Mouse (Mus musculus) embryonic facial prominence, embryonic 13.5 days (tissue): ENCODE results near the gene Borcs6. TPM values are rescaled to one million over a fixed set of nuclear protein-coding genes. Genes with fewer than 3 reads are reported as not detected.

Source experiments
- ATAC-seq: fragments of 200-750 bp; cut with Nextera tagmentation; 2 replicates; pipeline ENCODE4 v1.8.0; 2017; ENCODE audit warnings: low read depth; ENCODE audit not compliant: insufficient number of reproducible peaks, insufficient read depth, low FRiP score, low TSS enrichment
- H3K27ac ChIP-seq: fragments of 300-500 bp; sonication (generic); 2 replicates; pipeline ENCODE4 v1.5.1; 2015; ENCODE audit warnings: moderate library complexity, mild to moderate bottlenecking, inconsistent platforms
- H3K27me3 ChIP-seq: fragments of 300-500 bp; sonication (generic); 2 replicates; pipeline ENCODE4 v1.6.1; 2015; ENCODE audit warnings: mild to moderate bottlenecking, inconsistent platforms
- H3K36me3 ChIP-seq: fragments of 300-500 bp; sonication (generic); 2 replicates; pipeline ENCODE4 v1.6.1; 2015; ENCODE audit warnings: mild to moderate bottlenecking, inconsistent platforms
- H3K4me1 ChIP-seq: fragments of 300-500 bp; sonication (generic); 2 replicates; pipeline ENCODE4 v1.6.1; 2015; ENCODE audit warnings: inconsistent platforms
- H3K4me2 ChIP-seq: fragments of 300-500 bp; sonication (generic); 2 replicates; pipeline ENCODE4 v1.6.1; 2015; ENCODE audit warnings: moderate library complexity, mild to moderate bottlenecking, inconsistent platforms
- H3K4me3 ChIP-seq: fragments of 300-500 bp; sonication (generic); 2 replicates; pipeline ENCODE4 v1.5.1; 2015; ENCODE audit warnings: mild to moderate bottlenecking, inconsistent platforms
- H3K9ac ChIP-seq: fragments of 300-500 bp; sonication (generic); 2 replicates; pipeline ENCODE4 v1.6.1; 2015; ENCODE audit warnings: mild to moderate bottlenecking, inconsistent platforms
- H3K9me3 ChIP-seq: fragments of 300-500 bp; sonication (generic); 2 replicates; pipeline ENCODE4 v1.6.1; 2016; ENCODE audit warnings: inconsistent platforms
- WGBS: fragments of 180-500 bp; shearing (Covaris S2); methylation state at CpG from one replicate; pipeline ENCODE4 v1.1.7; 2015; ENCODE audit warnings: mixed read lengths; 5-methylcytosine and 5-hydroxymethylcytosine counted together
- polyA plus RNA-seq: library from polyadenylated mRNA; unstranded; fragments of >200 nt; fragmentation: Nextera tagmentation; extraction: Ambion mirVana; gene quantifications from 2 replicates; pipeline ENCODE4 v1.2.1, GENCODE M21; 2015

Gene Borcs6
- polyA plus RNA-seq, 1 experiment from 2014 or later = 10.3 TPM

GRCm38 (mm10) chr11:69064259-69065133 is 5.0 kb downstream of the Borcs6 start:
- Histone ChIP-seq H3K27ac (peak overlapping the region; percentile 88), H3K27me3 (no peaks in the 10 kb centered on the region), H3K4me1 (peaks cover 42% of the 10 kb centered on the region), H3K9me3 (no peaks in the 10 kb centered on the region), H3K4me3 (peak overlapping the region; percentile 78), H3K4me2 (peak overlapping the region; percentile 84), H3K9ac (peak overlapping the region; percentile 77), H3K36me3 (no peaks in the 10 kb centered on the region)
- 43% methylated on average over 9 of the region's 9 CpGs for WGBS
- no peak for ATAC-seq

DNA sequence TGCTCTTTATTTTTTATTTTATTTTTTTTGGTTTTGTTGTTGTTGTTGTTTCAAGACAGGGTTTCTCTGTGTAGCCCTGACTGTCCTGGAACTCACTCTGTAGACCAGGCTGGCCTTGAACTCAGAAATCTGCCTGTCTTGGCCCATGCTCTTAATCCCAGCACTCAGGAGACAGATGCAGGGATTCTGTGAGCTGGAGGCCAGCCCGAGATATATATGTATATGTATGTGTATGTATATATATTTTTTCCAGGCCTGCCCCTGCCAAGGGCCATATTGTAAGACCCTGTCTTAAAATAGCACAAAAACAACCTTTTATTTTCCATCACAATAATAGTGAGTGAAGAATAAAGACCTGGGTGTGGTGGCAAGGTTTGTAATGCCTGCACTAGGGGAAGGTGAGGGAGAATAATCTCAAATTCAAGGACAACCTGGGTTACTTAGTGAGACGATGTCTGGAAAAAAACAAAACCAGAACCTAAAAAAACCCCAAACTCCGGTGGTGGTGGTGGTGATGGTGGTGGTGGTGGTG is 5.9 kb downstream of the Borcs6 start:
- H3K27me3 ChIP-seq = no peaks in the 10 kb centered on the region
- no peak for ATAC-seq
- H3K9ac ChIP-seq = no peak overlapping the region
- 61% methylated on average over 3 of the region's 3 CpGs for WGBS
- H3K36me3 ChIP-seq = no peaks in the 10 kb centered on the region
- peaks cover 43% of the 10 kb centered on the region for H3K4me1 ChIP-seq
- H3K4me3 ChIP-seq = 0 out of 2 replicates have a peak overlapping the region, but pooled peaks have one; percentile 44
- H3K9me3 ChIP-seq = no peaks in the 10 kb centered on the region
- no peak overlapping the region for H3K27ac ChIP-seq
- peak overlapping the region; percentile 89 for H3K4me2 ChIP-seq

GRCm38 (mm10) chr11:69066163-69066861 is 6.8 kb downstream of the Borcs6 start:
- H3K4me1 ChIP-seq = peaks cover 38% of the 10 kb centered on the region

DNA sequence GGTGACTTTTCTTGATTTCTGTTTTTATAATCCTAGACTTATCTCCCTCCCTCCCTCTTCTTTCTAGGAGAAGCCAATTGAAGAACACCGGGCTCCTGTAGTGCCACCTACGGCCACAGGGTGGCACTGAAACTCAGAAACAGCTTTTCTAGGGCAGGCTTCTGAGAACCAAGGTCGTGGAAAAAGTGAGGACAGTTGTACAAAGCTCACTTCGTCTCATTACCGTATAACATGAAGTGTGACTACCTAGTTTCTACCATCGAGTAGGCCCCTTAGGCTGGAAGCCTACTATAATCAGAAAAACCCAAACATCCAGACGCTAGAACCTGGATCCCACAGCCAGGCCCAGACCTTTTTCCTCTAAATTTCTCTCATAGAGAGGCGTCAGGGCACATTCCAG is 7.4 kb downstream of the Borcs6 start:
- H3K4me2 ChIP-seq = peak overlapping the region; percentile 89
- H3K9me3 ChIP-seq = no peaks in the 10 kb centered on the region
- WGBS = 7% methylated on average over 8 of the region's 8 CpGs
- no peak for ATAC-seq
- peak overlapping the region; percentile 44 for H3K4me3 ChIP-seq
- peaks cover 40% of the 10 kb centered on the region for H3K4me1 ChIP-seq
- H3K27ac ChIP-seq = no peak overlapping the region
- peak overlapping the region; percentile 68 for H3K9ac ChIP-seq
- no peaks in the 10 kb centered on the region for H3K27me3 ChIP-seq
- no peaks in the 10 kb centered on the region for H3K36me3 ChIP-seq

More at GRCm38 (mm10) chr11:69066163-69066861, 6.8 kb downstream of the Borcs6 start:
- Histone ChIP-seq H3K27me3 (no peaks in the 10 kb centered on the region), H3K9ac (peak overlapping the region; percentile 68), H3K4me2 (peak overlapping the region; percentile 89), H3K9me3 (no peaks in the 10 kb centered on the region), H3K27ac (no peak overlapping the region), H3K36me3 (no peaks in the 10 kb centered on the region), H3K4me3 (peak overlapping the region; percentile 44)
- no peak for ATAC-seq
- 2% methylated on average over 29 of the region's 29 CpGs for WGBS

- no peak for ATAC-seq
- 55% methylated on average over 6 of the region's 6 CpGs for WGBS
- no peaks in the 10 kb centered on the region for H3K9me3 ChIP-seq
- H3K4me1 ChIP-seq = peaks cover 46% of the 10 kb centered on the region
- H3K36me3 ChIP-seq = no peaks in the 10 kb centered on the region
- no peak overlapping the region for H3K27ac ChIP-seq
- no peak overlapping the region for H3K9ac ChIP-seq
- no peaks in the 10 kb centered on the region for H3K27me3 ChIP-seq
- no peak overlapping the region for H3K4me3 ChIP-seq
- no peak overlapping the region for H3K4me2 ChIP-seq
Observed at GRCm38 (mm10) chr11:69067601-69068000, 8.1 kb downstream of the Borcs6 start.

- no peak for ATAC-seq
- Histone ChIP-seq H3K9ac (peak overlapping the region; percentile 85), H3K4me2 (peak overlapping the region; percentile 81), H3K36me3 (no peaks in the 10 kb centered on the region), H3K4me1 (peaks cover 45% of the 10 kb centered on the region), H3K9me3 (no peaks in the 10 kb centered on the region), H3K4me3 (peak overlapping the region; percentile 64), H3K27me3 (no peaks in the 10 kb centered on the region), H3K27ac (peak overlapping the region; percentile 97)
- under 1% methylated on average over 13 of the region's 13 CpGs for WGBS
Observed at GRCm38 (mm10) chr11:69070093-69070492, 10.6 kb downstream of the Borcs6 start.

GRCm38 (mm10) chr11:69070590-69071222 is 11.2 kb downstream of the Borcs6 start, which contains the start of gene Tmem107:
Gene Tmem107 (plus strand): TSS chr11:69070806.
- no peaks in the 10 kb centered on the region for H3K36me3 ChIP-seq
- ATAC-seq = peak; percentile 91
- H3K4me2 ChIP-seq = peak within 1 kb of the TSS; percentile 81
- H3K27ac ChIP-seq = peak within 1 kb of the TSS; percentile 97
- H3K27me3 ChIP-seq = no peaks in the 10 kb centered on the region
- H3K9ac ChIP-seq = peak within 1 kb of the TSS; percentile 85
- H3K4me1 ChIP-seq = peaks cover 45% of the 10 kb centered on the region
- H3K9me3 ChIP-seq = no peaks in the 10 kb centered on the region
- under 1% methylated on average over 47 of the region's 47 CpGs for WGBS
- peak within 1 kb of the TSS; percentile 64 for H3K4me3 ChIP-seq

DNA sequence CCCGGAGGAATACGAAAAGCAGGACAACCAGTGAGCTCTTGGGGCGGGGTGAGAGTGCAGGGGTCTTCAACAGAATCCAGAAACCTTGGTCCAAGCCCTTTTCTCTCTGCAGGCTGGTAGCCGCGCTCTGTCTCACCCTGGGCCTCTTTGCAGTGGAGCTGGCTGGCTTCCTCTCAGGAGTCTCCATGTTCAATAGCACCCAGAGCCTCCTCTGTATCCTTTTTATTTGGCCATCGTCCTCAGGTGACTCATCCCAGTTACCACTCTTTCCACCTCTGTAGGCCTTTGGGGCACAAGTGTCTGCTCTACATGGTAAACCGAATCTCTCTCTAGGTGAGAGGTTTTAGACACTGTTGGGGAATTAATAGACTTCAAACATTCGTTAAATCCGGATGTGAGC is 11.7 kb downstream of the Borcs6 start:
- ATAC-seq = no peak
- H3K4me2 ChIP-seq = peak overlapping the region; percentile 81
- H3K4me3 ChIP-seq = peak overlapping the region; percentile 64
- no peaks in the 10 kb centered on the region for H3K27me3 ChIP-seq
- no peaks in the 10 kb centered on the region for H3K36me3 ChIP-seq
- WGBS = 23% methylated on average over 9 of the region's 9 CpGs
- peak overlapping the region; percentile 97 for H3K27ac ChIP-seq
- peaks cover 40% of the 10 kb centered on the region for H3K4me1 ChIP-seq
- no peaks in the 10 kb centered on the region for H3K9me3 ChIP-seq
- peak overlapping the region; percentile 85 for H3K9ac ChIP-seq

DNA sequence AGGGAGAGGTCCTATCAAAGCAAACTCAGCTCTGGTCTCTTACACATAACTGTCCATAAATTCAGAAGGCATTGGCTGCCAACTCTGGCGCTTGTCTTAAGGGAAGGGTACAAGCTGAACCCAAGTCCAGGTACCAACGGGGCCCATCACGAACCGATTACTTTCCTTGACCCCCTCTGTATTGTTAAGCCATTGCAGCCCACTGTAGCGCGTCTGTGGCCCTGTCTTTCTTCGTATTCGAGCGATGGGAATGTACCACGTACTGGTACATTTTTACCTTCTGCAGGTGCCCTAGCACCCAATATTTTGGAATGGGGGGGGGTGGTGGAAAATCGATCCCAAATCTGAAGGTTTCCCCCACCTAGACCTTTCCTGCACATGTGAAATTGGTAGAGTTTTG is 12.7 kb downstream of the Borcs6 start:
- H3K36me3 ChIP-seq = no peaks in the 10 kb centered on the region
- H3K27me3 ChIP-seq = no peaks in the 10 kb centered on the region
- H3K4me2 ChIP-seq = peak overlapping the region; percentile 81
- H3K27ac ChIP-seq = peak overlapping the region; percentile 90
- peak overlapping the region; percentile 62; the same call in 1 of the 2 replicates for H3K9ac ChIP-seq
- peaks cover 33% of the 10 kb centered on the region for H3K4me1 ChIP-seq
- H3K9me3 ChIP-seq = no peaks in the 10 kb centered on the region
- 87% methylated on average over 11 of the region's 11 CpGs for WGBS
- no peak for ATAC-seq
- peak overlapping the region; percentile 29 for H3K4me3 ChIP-seq

GRCm38 (mm10) chr11:69072666-69073064 is 13.1 kb downstream of the Borcs6 start:
- WGBS = 13% methylated on average over 9 of the region's 9 CpGs
- Histone ChIP-seq H3K4me1 (peaks cover 28% of the 10 kb centered on the region), H3K4me3 (peak overlapping the region; percentile 29), H3K36me3 (no peaks in the 10 kb centered on the region), H3K27me3 (no peaks in the 10 kb centered on the region), H3K4me2 (peak overlapping the region; percentile 81), H3K9ac (peak overlapping the region; percentile 62), H3K27ac (peak overlapping the region; percentile 90), H3K9me3 (no peaks in the 10 kb centered on the region)
- no peak for ATAC-seq
